Mouse (Mus musculus): ENCODE data around the gene Clint1. TPM values are rescaled to one million over a fixed set of nuclear protein-coding genes. Genes with fewer than 3 reads are reported as not detected.

Clint1 gene
- polyA plus RNA-seq, 1 experiment = 25.6 TPM

DNA sequence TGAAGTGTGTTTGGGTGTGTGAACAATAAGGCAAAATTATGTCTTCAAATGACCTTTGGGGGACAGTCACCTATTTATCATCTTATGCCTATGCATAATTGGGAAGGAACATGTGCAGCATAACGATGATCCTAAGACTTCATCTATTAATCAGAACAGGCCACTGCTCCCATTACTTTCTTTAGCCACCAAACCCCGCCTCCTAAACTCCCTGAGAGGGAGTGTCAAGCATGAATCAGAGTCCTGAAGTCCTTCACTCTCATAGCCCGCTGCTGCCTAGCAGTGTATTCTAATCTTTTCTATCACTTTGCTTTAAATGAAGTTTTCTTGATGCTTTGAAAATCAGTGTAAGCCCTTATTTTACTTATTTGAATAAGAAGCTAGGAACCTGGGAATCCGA is 2.6 kb upstream of the Clint1 start:
- H3K27ac ChIP-seq (ENCODE audit: control insufficient read depth, insufficient read depth, low read depth, low read length, poor library complexity) = no peak overlapping the region
- H3K4me1 ChIP-seq (ENCODE audit: control insufficient read depth, insufficient read depth, low read length) = peaks cover 3% of the 10 kb centered on the region; the same call in 1 of the 2 replicates
- TF ChIP-seq POLR2A (IDR thresholded peaks at IDR 0.05; ENCODE audit: borderline replicate concordance, control insufficient read depth, low read depth, low read length) = no peak
- no peak for TF ChIP-seq CTCF (IDR thresholded peaks at IDR 0.05; ENCODE audit: control insufficient read depth, insufficient read depth, low read length)
- H3K4me3 ChIP-seq (replicated peaks; ENCODE audit: control insufficient read depth, low read depth, low read length) = no peak overlapping the region
- WGBS = 77% methylated on average over 4 of the region's 4 CpGs

DNA sequence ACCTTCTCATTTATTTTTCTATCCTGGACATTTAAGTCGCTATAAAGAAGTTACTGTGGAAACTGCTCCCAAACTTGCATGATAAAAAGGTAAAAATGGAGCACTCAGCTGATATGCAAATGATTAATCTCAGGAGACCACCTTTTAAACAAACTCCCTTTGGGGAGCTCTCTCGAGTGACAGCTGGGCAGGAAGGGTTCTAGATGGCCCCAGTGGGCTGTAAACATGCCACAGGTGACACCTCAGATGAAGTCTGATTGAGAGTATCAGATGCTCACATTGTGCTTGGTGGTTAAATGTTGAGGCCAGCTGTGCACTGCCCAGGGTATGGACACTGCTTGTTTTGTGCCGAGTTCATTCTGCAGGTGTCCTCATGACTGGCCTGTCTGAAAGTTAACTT is 2.0 kb upstream of the Clint1 start:
- Histone ChIP-seq H3K4me3 (replicated peaks; ENCODE audit: control insufficient read depth, low read depth, low read length) (no peak overlapping the region), H3K4me1 (ENCODE audit: control insufficient read depth, insufficient read depth, low read length) (peaks cover 5% of the 10 kb centered on the region; the same call in 1 of the 2 replicates), H3K27ac (ENCODE audit: control insufficient read depth, insufficient read depth, low read depth, low read length, poor library complexity) (no peak overlapping the region)
- 52% methylated on average over 3 of the region's 3 CpGs for WGBS
- TF ChIP-seq CTCF (IDR thresholded peaks at IDR 0.05; ENCODE audit: control insufficient read depth, insufficient read depth, low read length) (no peak), POLR2A (IDR thresholded peaks at IDR 0.05; ENCODE audit: borderline replicate concordance, control insufficient read depth, low read depth, low read length) (no peak)

DNA sequence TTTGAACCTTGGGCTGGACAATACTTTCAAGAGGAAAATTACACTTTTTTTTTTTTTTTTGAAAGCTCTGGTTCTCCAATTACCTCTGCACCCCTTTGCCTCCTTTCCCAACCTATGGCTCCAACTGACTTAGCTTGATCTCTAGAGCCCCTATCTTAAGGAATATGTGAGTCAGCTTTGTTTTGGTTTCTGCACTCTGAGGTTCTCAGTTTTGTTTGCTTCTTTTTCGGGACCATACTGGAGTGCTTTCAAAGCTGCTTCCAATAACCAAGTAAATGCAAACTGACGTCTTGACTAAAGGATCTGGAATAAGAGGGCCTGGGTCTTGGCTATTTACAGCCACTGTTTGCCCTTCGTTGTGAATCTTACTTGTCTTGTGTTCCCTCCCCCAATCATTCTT is 1.5 kb upstream of the Clint1 start:
- Histone ChIP-seq H3K4me3 (replicated peaks; ENCODE audit: control insufficient read depth, low read depth, low read length) (no peak overlapping the region), H3K4me1 (ENCODE audit: control insufficient read depth, insufficient read depth, low read length) (peaks cover 5% of the 10 kb centered on the region; the same call in 1 of the 2 replicates), H3K27ac (ENCODE audit: control insufficient read depth, insufficient read depth, low read depth, low read length, poor library complexity) (no peak overlapping the region)
- TF ChIP-seq CTCF (IDR thresholded peaks at IDR 0.05; ENCODE audit: control insufficient read depth, insufficient read depth, low read length) (no peak), POLR2A (IDR thresholded peaks at IDR 0.05; ENCODE audit: borderline replicate concordance, control insufficient read depth, low read depth, low read length) (no peak)
- WGBS = 69% methylated on average over 3 of the region's 3 CpGs

DNA sequence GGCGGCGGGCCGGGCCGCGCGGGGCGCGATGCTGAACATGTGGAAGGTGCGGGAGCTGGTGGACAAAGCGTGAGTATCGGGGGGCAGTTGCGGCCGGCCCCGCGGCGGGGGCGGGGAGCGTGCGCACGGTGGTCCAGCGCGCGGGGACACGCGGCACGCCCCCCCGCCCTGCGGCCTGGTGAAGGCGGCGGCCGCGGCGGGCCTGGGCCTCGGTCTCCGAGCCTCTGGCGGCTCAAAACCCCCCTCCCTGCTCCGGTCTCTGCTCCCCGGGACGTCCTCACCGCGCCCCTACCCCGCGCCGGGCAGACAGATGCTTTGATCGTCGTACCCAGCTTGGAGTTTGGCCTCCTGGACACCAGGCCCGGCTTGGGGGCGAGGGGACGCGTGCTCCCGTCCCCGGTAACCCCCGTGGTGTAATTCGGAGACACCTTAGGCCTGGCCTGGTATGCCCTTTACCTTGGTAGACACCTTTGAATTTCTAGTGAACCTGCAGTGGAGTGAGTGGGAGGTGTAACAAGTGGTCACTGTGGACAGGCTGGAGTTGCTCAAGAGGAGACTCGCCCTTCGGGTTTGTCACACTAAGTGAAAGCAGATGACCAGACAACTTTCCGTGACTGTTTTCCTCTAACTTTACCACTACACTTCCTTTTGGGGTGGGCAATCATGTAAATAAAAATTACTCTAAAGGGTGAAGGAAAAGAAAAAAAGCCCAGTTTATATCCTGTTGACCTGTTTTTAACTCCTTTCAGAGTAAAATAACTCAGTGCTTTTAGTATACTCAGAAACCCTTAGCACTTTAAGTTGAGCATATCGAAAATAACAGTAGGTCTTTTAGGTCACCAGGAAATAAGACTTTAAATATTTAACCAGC is 508 bp downstream of the Clint1 start:
- WGBS = under 1% methylated on average over 58 of the region's 58 CpGs
- peaks cover 12% of the 10 kb centered on the region for H3K4me1 ChIP-seq (ENCODE audit: control insufficient read depth, insufficient read depth, low read length)

DNA sequence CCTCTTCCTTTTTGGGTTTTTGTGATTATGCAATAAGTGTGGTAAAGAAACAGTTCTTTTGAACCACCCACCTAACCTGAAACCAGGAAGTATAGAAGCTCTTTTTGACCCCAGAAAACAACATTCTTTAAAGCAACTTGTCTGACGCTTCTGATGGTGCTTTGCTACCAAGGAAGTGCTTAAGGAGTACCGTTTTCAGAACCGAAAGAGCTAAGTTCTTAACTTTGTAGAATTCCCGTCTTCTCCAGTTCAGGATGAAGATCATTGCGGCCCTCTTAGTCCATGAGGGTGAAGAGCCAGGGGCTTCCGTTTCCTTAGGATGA is 1.1 kb downstream of the Clint1 start:
- H3K4me3 ChIP-seq (replicated peaks; ENCODE audit: control insufficient read depth, low read depth, low read length) = peak overlapping the region; percentile 8
- peak overlapping the region; percentile 25; the same call in 1 of the 2 replicates for H3K27ac ChIP-seq (ENCODE audit: control insufficient read depth, insufficient read depth, low read depth, low read length, poor library complexity)
- peaks cover 10% of the 10 kb centered on the region for H3K4me1 ChIP-seq (ENCODE audit: control insufficient read depth, insufficient read depth, low read length)
- TF ChIP-seq CTCF (IDR thresholded peaks at IDR 0.05; ENCODE audit: control insufficient read depth, insufficient read depth, low read length) = no peak
- no peak for TF ChIP-seq POLR2A (IDR thresholded peaks at IDR 0.05; ENCODE audit: borderline replicate concordance, control insufficient read depth, low read depth, low read length)
- WGBS = 0% methylated on average over 6 of the region's 6 CpGs

More for the DNA sequence above, 508 bp downstream of the Clint1 start:
- TF ChIP-seq POLR2A (IDR thresholded peaks at IDR 0.05; ENCODE audit: borderline replicate concordance, control insufficient read depth, low read depth, low read length) = peak; percentile 34; the same call in 1 of the 2 replicates
- TF ChIP-seq CTCF (IDR thresholded peaks at IDR 0.05; ENCODE audit: control insufficient read depth, insufficient read depth, low read length) = no peak
- Histone ChIP-seq H3K4me3 (replicated peaks; ENCODE audit: control insufficient read depth, low read depth, low read length) (peak overlapping the region; percentile 97), H3K27ac (ENCODE audit: control insufficient read depth, insufficient read depth, low read depth, low read length, poor library complexity) (peak overlapping the region; percentile 98)

DNA sequence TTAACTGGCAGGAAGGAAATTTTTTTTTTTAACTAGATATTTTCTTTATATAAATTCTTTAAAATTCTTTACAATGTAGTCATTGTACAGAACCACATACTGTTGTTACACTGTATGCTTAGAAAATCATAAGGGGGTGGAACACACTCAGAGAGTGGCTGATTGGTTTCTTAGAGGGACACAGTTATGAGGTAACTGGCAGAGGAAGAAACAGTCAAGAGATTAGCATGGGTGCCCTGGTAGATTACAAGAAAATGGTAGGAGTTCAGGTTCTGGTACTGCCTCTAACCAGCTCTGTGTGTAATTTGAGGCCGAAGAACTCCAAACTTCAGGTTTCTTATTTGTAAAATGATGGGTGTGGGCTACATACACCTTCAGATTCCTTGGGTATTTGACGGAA is 2.1 kb downstream of the Clint1 start:
- H3K4me3 ChIP-seq (replicated peaks; ENCODE audit: control insufficient read depth, low read depth, low read length) = no peak overlapping the region
- no peak overlapping the region for H3K27ac ChIP-seq (ENCODE audit: control insufficient read depth, insufficient read depth, low read depth, low read length, poor library complexity)
- TF ChIP-seq POLR2A (IDR thresholded peaks at IDR 0.05; ENCODE audit: borderline replicate concordance, control insufficient read depth, low read depth, low read length) (no peak), CTCF (IDR thresholded peaks at IDR 0.05; ENCODE audit: control insufficient read depth, insufficient read depth, low read length) (no peak)
- WGBS = 73% methylated on average over 2 of the region's 2 CpGs
- peaks cover 8% of the 10 kb centered on the region for H3K4me1 ChIP-seq (ENCODE audit: control insufficient read depth, insufficient read depth, low read length)

DNA sequence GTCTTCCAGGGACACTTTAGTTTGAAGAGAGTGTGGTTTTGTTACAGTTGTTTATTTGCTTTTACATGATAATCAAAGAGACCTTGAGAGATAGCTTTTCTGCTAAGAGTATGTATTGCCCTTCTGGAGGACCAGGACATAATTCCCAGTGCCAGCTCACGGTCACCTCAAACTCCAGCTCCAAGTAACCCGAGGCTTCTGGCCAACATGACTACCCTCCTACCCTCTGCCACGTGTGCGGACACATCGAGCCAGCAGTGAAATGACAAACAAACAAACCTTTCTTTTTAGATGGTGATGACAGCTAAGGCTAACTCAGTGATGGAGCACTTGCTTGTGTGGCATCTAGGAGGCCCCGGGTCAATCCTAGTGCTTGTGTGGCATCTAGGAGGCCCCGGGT is 2.5 kb downstream of the Clint1 start:
- peaks cover 8% of the 10 kb centered on the region for H3K4me1 ChIP-seq (ENCODE audit: control insufficient read depth, insufficient read depth, low read length)
- 81% methylated on average over 7 of the region's 7 CpGs for WGBS
- H3K27ac ChIP-seq (ENCODE audit: control insufficient read depth, insufficient read depth, low read depth, low read length, poor library complexity) = 0 out of 2 replicates have a peak overlapping the region, but pooled peaks have one; percentile 2
- H3K4me3 ChIP-seq (replicated peaks; ENCODE audit: control insufficient read depth, low read depth, low read length) = no peak overlapping the region
- TF ChIP-seq CTCF (IDR thresholded peaks at IDR 0.05; ENCODE audit: control insufficient read depth, insufficient read depth, low read length) (no peak), POLR2A (IDR thresholded peaks at IDR 0.05; ENCODE audit: borderline replicate concordance, control insufficient read depth, low read depth, low read length) (no peak)

DNA sequence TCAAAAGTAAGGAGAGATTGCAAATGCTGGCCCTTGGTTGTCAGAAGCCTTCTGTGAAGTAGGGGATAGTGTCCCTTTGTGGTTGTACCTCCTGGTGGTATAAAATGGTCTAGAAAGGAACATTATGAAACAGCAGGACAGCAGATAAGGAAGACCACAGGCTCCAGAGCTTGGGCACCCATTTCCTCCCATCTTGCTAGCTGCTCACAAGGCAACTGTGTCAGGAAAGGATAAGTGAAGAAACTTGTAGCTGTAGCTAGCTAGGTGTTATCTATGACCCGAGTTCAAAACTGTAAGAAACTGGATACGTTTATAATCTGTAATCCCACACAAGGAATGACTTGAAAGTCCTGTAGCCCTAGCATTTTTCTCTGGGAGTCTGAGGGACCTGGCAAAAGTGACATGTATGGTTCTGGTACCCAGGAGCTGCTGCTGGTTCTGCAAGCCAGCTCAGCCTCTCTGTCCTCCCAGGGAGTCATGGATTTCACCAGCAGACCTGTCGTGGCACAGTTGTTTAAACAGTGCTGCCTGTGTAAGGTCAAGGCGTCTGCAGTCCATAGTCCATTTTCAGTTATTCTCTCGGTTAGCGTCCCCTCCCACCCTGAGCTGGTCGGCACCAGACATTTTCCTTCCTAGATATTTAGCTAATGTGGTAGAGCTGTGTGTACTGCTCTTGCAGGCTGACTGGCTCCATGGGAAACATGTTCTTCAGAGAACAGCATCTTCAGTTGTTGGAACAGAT is 3.7 kb downstream of the Clint1 start:
- Histone ChIP-seq H3K4me1 (ENCODE audit: control insufficient read depth, insufficient read depth, low read length) (peaks cover 8% of the 10 kb centered on the region), H3K4me3 (replicated peaks; ENCODE audit: control insufficient read depth, low read depth, low read length) (no peak overlapping the region), H3K27ac (ENCODE audit: control insufficient read depth, insufficient read depth, low read depth, low read length, poor library complexity) (peak overlapping the region; percentile 46)
- TF ChIP-seq CTCF (IDR thresholded peaks at IDR 0.05; ENCODE audit: control insufficient read depth, insufficient read depth, low read length) = no peak
- no peak for TF ChIP-seq POLR2A (IDR thresholded peaks at IDR 0.05; ENCODE audit: borderline replicate concordance, control insufficient read depth, low read depth, low read length)
- 21% methylated on average over 7 of the region's 7 CpGs for WGBS

All from bone marrow, adult 2 months (tissue).